Mouse (Mus musculus): ENCODE measurements around the gene Epb42.
"Not testable (repeated sequence)": the region's sequence is repeated elsewhere in the genome, so short reads cannot be mapped to it uniquely, and the experiment has no call there.

- TF ChIP-seq CTCF, EP300 (IDR thresholded peaks at IDR 0.05; ENCODE audit: low read depth): not testable (repeated sequence)
These were observed 2.0 kb upstream of the Epb42 start for GRCm38 (mm10) chr2:121038851-121039250.
